ENCODE assay signal across 8 mouse cellular contexts in the genomic region with DNA sequence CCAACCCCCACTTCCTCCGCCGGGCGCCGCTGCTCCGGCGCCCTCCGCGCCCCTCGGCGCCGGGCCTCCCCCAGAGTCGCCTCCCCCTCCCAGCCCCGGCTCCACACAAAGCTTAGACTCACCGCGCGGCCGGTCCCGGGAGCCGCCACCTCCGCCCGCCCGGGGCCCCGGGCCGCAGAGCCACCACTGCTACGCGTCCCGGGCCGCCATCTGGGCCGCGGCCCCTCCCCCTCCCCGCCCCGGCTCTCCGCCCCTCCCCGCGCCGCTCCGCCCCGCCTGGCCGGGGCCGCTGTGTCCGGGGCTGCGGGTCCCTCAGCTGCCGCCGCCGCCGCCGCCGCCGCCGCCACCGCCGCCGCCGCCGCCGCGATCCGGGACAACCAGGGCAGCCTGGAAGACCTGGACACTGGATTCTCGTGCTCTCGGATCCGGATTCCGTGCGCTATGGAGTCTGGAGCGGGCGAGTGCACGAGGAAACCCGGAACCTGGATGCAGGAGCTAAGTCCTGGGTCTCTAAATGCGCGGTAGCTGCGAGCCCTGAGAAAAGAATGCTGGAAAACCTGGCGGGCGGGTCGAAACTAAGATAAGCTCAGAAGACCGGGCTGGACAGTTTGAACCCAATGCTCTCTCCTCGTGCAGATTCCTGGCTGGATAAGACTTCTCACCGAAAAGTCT. TPM values are rescaled to one million over a fixed set of nuclear protein-coding genes. Genes with fewer than 3 reads are reported as not detected.
DNase-seq lines count a peak whose midpoint lies in the region; ATAC-seq lines count a peak whose summit lies in the region.

TSS of gene Zfp609 (minus strand) at position 221 of the 672 bp plus-strand sequence.

- no peaks in the 10 kb centered on the region for H3K36me3 ChIP-seq in hindbrain, embryonic 15.5 days

- H3K4me1 ChIP-seq in hindbrain, embryonic 15.5 days (replicated peaks): peaks cover 51% of the 10 kb centered on the region

- H3K9ac ChIP-seq in hindbrain, embryonic 15.5 days: peak within 1 kb of the TSS; percentile 96

- H3K27ac ChIP-seq in hindbrain, embryonic 15.5 days (replicated peaks): peak within 1 kb of the TSS; percentile 99

- peak; percentile 90 for ATAC-seq in hindbrain, embryonic 15.5 days (ENCODE audit: low FRiP score, low read depth)

- no peaks in the 10 kb centered on the region for H3K9me3 ChIP-seq in hindbrain, embryonic 15.5 days

- H3K27me3 ChIP-seq in hindbrain, embryonic 15.5 days: no peaks in the 10 kb centered on the region

- under 1% methylated on average over 35 of the region's 76 CpGs for WGBS in hindbrain, embryonic 15.5 days

- DNase-seq in T-cell, adult 2 months (ENCODE audit: low spot score): peak; percentile 85
- DNase-seq in cerebellum, postnatal 25 days: peak; percentile 99
- peak; percentile 96 for DNase-seq in frontal cortex, postnatal 36 days (ENCODE audit: low spot score in 2 of 2)
- DNase-seq in layer of hippocampus, postnatal 36 days: peak; percentile 93 to 95
- peak; percentile 94 for DNase-seq in lung, postnatal 25 days (ENCODE audit: low spot score)
- DNase-seq in retina, adult 2 months (ENCODE audit: low read depth, low spot score): peak; percentile 93
- DNase-seq in thymus, postnatal 25 days: peak; percentile 89

- H3K4me2 ChIP-seq in hindbrain, embryonic 15.5 days: peak within 1 kb of the TSS; percentile 62

- peak within 1 kb of the TSS; percentile 64 for H3K4me3 ChIP-seq in hindbrain, embryonic 15.5 days

RNA-seq across cellular contexts. Expression of gene Zfp609, which starts in this region (rescaled TPM):
- 7.7 and 8.5 TPM in 2 replicates for polyA plus RNA-seq in hindbrain, embryonic 15.5 days (2015; fragmentation: Nextera tagmentation; extraction: Ambion mirVana)
- 10 to 100 TPM; 51.2 to 52.8 TPM for total RNA-seq in layer of hippocampus, postnatal 36 days (2021)

Comparison
In these comparisons a context has a peak if more than half of its experiments do, and no peak if none do; other contexts are left out.
1. Peak in every context shown above with its lines: DNase-seq, ATAC-seq, H3K4me3 ChIP-seq and H3K27ac ChIP-seq.